Mouse (Mus musculus): ENCODE data around the gene Vps9d1. TPM values are rescaled to one million over a fixed set of nuclear protein-coding genes. Genes with fewer than 3 reads are reported as not detected.
"Not testable (repeated sequence)": the region's sequence is repeated elsewhere in the genome, so short reads cannot be mapped to it uniquely, and the experiment has no call there.

Vps9d1 gene
- polyA plus RNA-seq, 1 experiment from 2014 or later = 5.6 TPM

DNA sequence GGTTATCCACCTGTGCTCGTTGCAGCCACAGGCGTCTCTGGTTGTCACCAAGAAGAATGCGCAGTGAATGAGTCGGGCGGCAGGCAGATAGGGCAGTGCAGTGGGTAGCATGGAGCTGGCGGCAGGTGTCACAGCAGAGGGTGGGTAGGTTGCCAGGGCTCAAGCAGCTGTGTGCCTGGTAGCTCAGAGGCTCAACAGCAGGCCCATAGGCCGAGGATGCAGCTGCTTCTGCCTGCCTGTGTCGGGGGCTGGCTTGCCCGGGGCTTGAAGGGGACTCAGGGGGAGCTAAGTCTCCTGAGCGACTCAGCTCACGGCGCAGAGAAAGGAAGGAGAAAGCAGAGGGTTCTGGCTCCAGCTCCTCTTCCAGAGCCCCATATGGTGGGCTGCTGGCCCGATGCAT, 20.8 kb downstream of the Vps9d1 start:
- Histone ChIP-seq H3K27me3 (ENCODE audit: control insufficient read depth, insufficient read depth, low read depth, low read length) (peaks cover 15% of the 10 kb centered on the region), H3K36me3 (ENCODE audit: control insufficient read depth, insufficient read depth) (no peaks in the 10 kb centered on the region), H3K4me3 (ENCODE audit: low read depth, low read length) (no peak overlapping the region), H3K9ac (ENCODE audit: low read depth, low read length) (no peak overlapping the region), H3K4me2 (ENCODE audit: low read depth, low read length) (no peak overlapping the region), H3K27ac (ENCODE audit: low read length) (no peak overlapping the region), H3K9me3 (replicated peaks; ENCODE audit: control insufficient read depth, low read length) (no peaks in the 10 kb centered on the region), H3K4me1 (ENCODE audit: control insufficient read depth, low read depth, low read length) (peaks cover 18% of the 10 kb centered on the region)
- no peak for ATAC-seq (ENCODE audit: low read depth)
- WGBS (ENCODE audit: insufficient replicate concordance) = 64% methylated on average over 13 of the region's 13 CpGs

DNA sequence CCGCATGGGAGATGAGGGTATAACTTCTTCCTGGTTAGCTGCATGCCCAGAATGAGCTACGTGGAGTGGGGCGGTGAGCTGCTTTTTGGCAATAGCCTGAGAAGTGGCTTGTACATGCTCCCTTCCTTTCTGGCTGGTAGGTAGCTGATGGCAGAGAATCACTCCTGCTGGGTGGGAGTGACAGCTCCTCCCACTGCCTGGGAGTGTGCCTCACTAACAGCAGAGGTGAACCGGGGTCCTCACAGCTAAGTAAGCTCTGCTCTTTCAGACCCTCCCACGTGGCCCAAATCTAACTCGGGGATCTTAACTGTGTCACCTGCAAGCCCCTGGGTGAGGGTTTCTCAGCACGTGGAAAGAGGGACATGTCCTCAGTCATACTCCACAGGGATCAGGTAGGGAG, 21.6 kb downstream of the Vps9d1 start:
- H3K27me3 ChIP-seq (ENCODE audit: control insufficient read depth, insufficient read depth, low read depth, low read length) = peaks cover 15% of the 10 kb centered on the region
- H3K4me1 ChIP-seq (ENCODE audit: control insufficient read depth, low read depth, low read length) = peaks cover 18% of the 10 kb centered on the region
- no peak for ATAC-seq (ENCODE audit: low read depth)
- 43% methylated on average over 7 of the region's 7 CpGs for WGBS (ENCODE audit: insufficient replicate concordance)
- H3K9me3 ChIP-seq (replicated peaks; ENCODE audit: control insufficient read depth, low read length) = no peaks in the 10 kb centered on the region
- no peak overlapping the region for H3K9ac ChIP-seq (ENCODE audit: low read depth, low read length)
- H3K36me3 ChIP-seq (ENCODE audit: control insufficient read depth, insufficient read depth) = 0 out of 2 replicates have a peak, but pooled peaks cover 4% of the 10 kb centered on the region
- H3K4me2 ChIP-seq (ENCODE audit: low read depth, low read length) = no peak overlapping the region
- H3K4me3 ChIP-seq (ENCODE audit: low read depth, low read length) = no peak overlapping the region
- H3K27ac ChIP-seq (ENCODE audit: low read length) = no peak overlapping the region

GRCm38 (mm10) chr8:123231742-123232141, 22.4 kb downstream of the Vps9d1 start:
- Histone ChIP-seq H3K9me3 (replicated peaks; ENCODE audit: control insufficient read depth, low read length) (no peaks in the 10 kb centered on the region), H3K4me2 (ENCODE audit: low read depth, low read length) (no peak overlapping the region), H3K4me1 (ENCODE audit: control insufficient read depth, low read depth, low read length) (peaks cover 18% of the 10 kb centered on the region), H3K36me3 (ENCODE audit: control insufficient read depth, insufficient read depth) (0 out of 2 replicates have a peak, but pooled peaks cover 4% of the 10 kb centered on the region), H3K4me3 (ENCODE audit: low read depth, low read length) (no peak overlapping the region), H3K9ac (ENCODE audit: low read depth, low read length) (no peak overlapping the region), H3K27me3 (ENCODE audit: control insufficient read depth, insufficient read depth, low read depth, low read length) (peaks cover 15% of the 10 kb centered on the region), H3K27ac (ENCODE audit: low read length) (no peak overlapping the region)
- 59% methylated on average over 5 of the region's 5 CpGs for WGBS (ENCODE audit: insufficient replicate concordance)
- ATAC-seq (ENCODE audit: low read depth) = no peak

GRCm38 (mm10) chr8:123230326-123230725, 23.8 kb downstream of the Vps9d1 start:
- H3K9me3 ChIP-seq (replicated peaks; ENCODE audit: control insufficient read depth, low read length) = not testable (repeated sequence)
- 67% methylated on average over 9 of the region's 11 CpGs for WGBS (ENCODE audit: insufficient replicate concordance)

GRCm38 (mm10) chr8:123228416-123228815, 25.7 kb downstream of the Vps9d1 start:
- Histone ChIP-seq H3K27me3 (ENCODE audit: control insufficient read depth, insufficient read depth, low read depth, low read length) (no peaks in the 10 kb centered on the region), H3K36me3 (ENCODE audit: control insufficient read depth, insufficient read depth) (0 out of 2 replicates have a peak, but pooled peaks cover 4% of the 10 kb centered on the region), H3K9me3 (replicated peaks; ENCODE audit: control insufficient read depth, low read length) (no peaks in the 10 kb centered on the region), H3K4me3 (ENCODE audit: low read depth, low read length) (no peak overlapping the region), H3K4me1 (ENCODE audit: control insufficient read depth, low read depth, low read length) (peaks cover 14% of the 10 kb centered on the region), H3K4me2 (ENCODE audit: low read depth, low read length) (no peak overlapping the region), H3K9ac (ENCODE audit: low read depth, low read length) (no peak overlapping the region), H3K27ac (ENCODE audit: low read length) (no peak overlapping the region)
- ATAC-seq (ENCODE audit: low read depth) = no peak
- WGBS (ENCODE audit: insufficient replicate concordance) = 76% methylated on average over 1 of the region's 1 CpGs

More at GRCm38 (mm10) chr8:123230326-123230725, 23.8 kb downstream of the Vps9d1 start:
- not testable (repeated sequence) for H3K27ac ChIP-seq (ENCODE audit: low read length); H3K27me3 ChIP-seq (ENCODE audit: control insufficient read depth, insufficient read depth, low read depth, low read length); H3K4me3 ChIP-seq (ENCODE audit: low read depth, low read length); H3K4me1 ChIP-seq (ENCODE audit: control insufficient read depth, low read depth, low read length); H3K9ac ChIP-seq (ENCODE audit: low read depth, low read length); ATAC-seq (ENCODE audit: low read depth); H3K4me2 ChIP-seq (ENCODE audit: low read depth, low read length); H3K36me3 ChIP-seq (ENCODE audit: control insufficient read depth, insufficient read depth)

DNA sequence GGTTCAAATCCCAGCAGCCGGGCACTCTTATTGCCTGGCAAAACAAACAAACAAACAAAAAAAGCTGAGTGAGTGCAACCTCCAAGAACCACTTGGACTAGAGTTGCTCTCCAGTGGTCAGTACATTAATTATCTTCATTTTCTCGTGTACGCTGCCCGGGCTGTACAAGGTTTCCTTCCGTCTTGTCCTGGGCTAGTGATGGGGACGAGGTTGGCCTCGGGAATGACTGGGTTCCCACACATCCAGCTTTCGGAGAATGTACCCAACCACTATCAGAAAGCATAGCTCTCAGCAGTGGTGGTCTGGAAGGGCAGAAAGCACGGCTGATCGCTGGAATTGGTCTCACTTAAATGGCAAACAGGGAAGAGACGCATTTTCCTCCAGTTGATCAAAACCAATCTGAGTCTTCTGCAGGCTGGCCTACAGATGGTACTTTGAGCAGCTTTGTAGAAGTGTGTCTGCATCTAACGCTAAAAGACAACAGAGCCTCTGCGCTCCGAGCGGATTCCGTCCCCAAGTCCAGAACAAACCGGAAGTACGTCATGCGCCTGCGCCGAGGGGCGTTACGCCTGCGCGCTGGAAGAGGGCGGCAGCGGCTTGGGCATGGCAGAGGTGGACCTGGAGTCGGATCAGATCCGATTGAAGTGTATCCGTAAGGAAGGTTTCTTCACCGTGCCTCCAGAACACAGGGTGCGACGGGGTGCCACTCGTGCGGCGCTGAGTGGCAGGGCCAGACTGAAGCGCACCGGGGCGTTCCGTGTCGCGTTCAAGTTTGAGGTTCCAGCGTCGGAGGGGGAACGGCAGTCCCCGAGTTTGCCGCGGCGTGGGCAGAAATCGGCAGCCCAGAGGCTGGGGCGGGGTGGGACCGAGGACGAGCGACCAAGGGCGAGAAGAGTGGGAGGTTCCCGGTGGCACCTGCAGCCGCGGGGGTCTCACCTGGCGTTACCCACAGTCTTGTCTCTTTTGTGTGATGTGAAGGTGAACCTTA, 29.6 kb downstream of the Vps9d1 start, which contains the start of gene Cdk10:
TSS of gene Cdk10 (plus strand) at position 565 of the 989 bp plus-strand sequence.
- no peaks in the 10 kb centered on the region for H3K9me3 ChIP-seq (replicated peaks; ENCODE audit: control insufficient read depth, low read length)
- 2% methylated on average over 59 of the region's 59 CpGs for WGBS (ENCODE audit: insufficient replicate concordance)
- 0 out of 2 replicates have a peak, but pooled peaks cover 4% of the 10 kb centered on the region for H3K36me3 ChIP-seq (ENCODE audit: control insufficient read depth, insufficient read depth)
- H3K27ac ChIP-seq (ENCODE audit: low read length) = peak within 1 kb of the TSS; percentile 71
- no peaks in the 10 kb centered on the region for H3K27me3 ChIP-seq (ENCODE audit: control insufficient read depth, insufficient read depth, low read depth, low read length)
- peaks cover 14% of the 10 kb centered on the region for H3K4me1 ChIP-seq (ENCODE audit: control insufficient read depth, low read depth, low read length)
- H3K4me3 ChIP-seq (ENCODE audit: low read depth, low read length) = peak within 1 kb of the TSS; percentile 84
- peak within 1 kb of the TSS; percentile 99 for H3K4me2 ChIP-seq (ENCODE audit: low read depth, low read length)
- H3K9ac ChIP-seq (ENCODE audit: low read depth, low read length) = peak within 1 kb of the TSS; percentile 69
- peak; percentile 91 for ATAC-seq (ENCODE audit: low read depth)

- Histone ChIP-seq H3K4me1 (ENCODE audit: control insufficient read depth, low read depth, low read length) (peaks cover 14% of the 10 kb centered on the region), H3K36me3 (ENCODE audit: control insufficient read depth, insufficient read depth) (no peaks in the 10 kb centered on the region), H3K27me3 (ENCODE audit: control insufficient read depth, insufficient read depth, low read depth, low read length) (peaks cover 3% of the 10 kb centered on the region; the same call in 1 of the 2 replicates), H3K4me2 (ENCODE audit: low read depth, low read length) (no peak overlapping the region), H3K4me3 (ENCODE audit: low read depth, low read length) (no peak overlapping the region), H3K9ac (ENCODE audit: low read depth, low read length) (no peak overlapping the region), H3K27ac (ENCODE audit: low read length) (no peak overlapping the region), H3K9me3 (replicated peaks; ENCODE audit: control insufficient read depth, low read length) (no peaks in the 10 kb centered on the region)
- WGBS (ENCODE audit: insufficient replicate concordance) = 43% methylated on average over 1 of the region's 1 CpGs
- no peak for ATAC-seq (ENCODE audit: low read depth)
These were observed 33.2 kb downstream of the Vps9d1 start for GRCm38 (mm10) chr8:123220917-123221316.

- H3K4me3 ChIP-seq (ENCODE audit: low read depth, low read length) = no peak overlapping the region
- no peak overlapping the region for H3K9ac ChIP-seq (ENCODE audit: low read depth, low read length)
- no peak overlapping the region for H3K27ac ChIP-seq (ENCODE audit: low read length)
- no peaks in the 10 kb centered on the region for H3K9me3 ChIP-seq (replicated peaks; ENCODE audit: control insufficient read depth, low read length)
- H3K4me1 ChIP-seq (ENCODE audit: control insufficient read depth, low read depth, low read length) = peaks cover 20% of the 10 kb centered on the region
- no peak for ATAC-seq (ENCODE audit: low read depth)
- peaks cover 5% of the 10 kb centered on the region; the same call in 1 of the 2 replicates for H3K27me3 ChIP-seq (ENCODE audit: control insufficient read depth, insufficient read depth, low read depth, low read length)
- H3K4me2 ChIP-seq (ENCODE audit: low read depth, low read length) = no peak overlapping the region
- H3K36me3 ChIP-seq (ENCODE audit: control insufficient read depth, insufficient read depth) = no peaks in the 10 kb centered on the region
- 34% methylated on average over 3 of the region's 3 CpGs for WGBS (ENCODE audit: insufficient replicate concordance)
These were observed 38.7 kb downstream of the Vps9d1 start for GRCm38 (mm10) chr8:123215430-123215829.

Data from liver, embryonic 16.5 days (tissue).